Mouse (Mus musculus) embryonic facial prominence, embryonic 11.5 days (tissue): ENCODE measurements at regions not wholly inside any gene's neighbourhood (a gene's known extent, or its start where the extent isn't known, plus 50 kb on each side); places are given as distances from the start of the nearest gene placed in this dataset.

Experiments
- ATAC-seq: fragments of 200-750 bp; cut with Nextera tagmentation; replicated peaks from 2 replicates; pipeline ENCODE4 v1.8.0; 2017; ENCODE audit warnings: low read depth; ENCODE audit not compliant: insufficient number of reproducible peaks, low FRiP score, low TSS enrichment
- DNase-seq: peaks from one replicate; pipeline ENCODE4 v3.0.0-alpha.2; 2015; ENCODE audit warnings: low spot score
- H3K27ac ChIP-seq: fragments of 300-500 bp; sonication (generic); replicated peaks from 2 replicates; pipeline ENCODE4 v1.5.1; 2014; ENCODE audit warnings: mild to moderate bottlenecking, low read depth, low read length, control low read depth
- H3K27me3 ChIP-seq: fragments of 300-500 bp; sonication (generic); 2 replicates; pipeline ENCODE4 v1.6.1; 2014; ENCODE audit warnings: mild to moderate bottlenecking, low read length, moderate library complexity, mixed read lengths; ENCODE audit not compliant: control insufficient read depth, insufficient read depth
- H3K36me3 ChIP-seq: fragments of 300-500 bp; sonication (generic); replicated peaks from 2 replicates; pipeline ENCODE4 v1.6.1; 2014; ENCODE audit warnings: low read depth, mild to moderate bottlenecking, low read length, moderate library complexity, mixed read lengths; ENCODE audit not compliant: control insufficient read depth, insufficient read depth
- H3K4me1 ChIP-seq: fragments of 300-500 bp; sonication (generic); 2 replicates; pipeline ENCODE4 v1.6.1; 2014; ENCODE audit warnings: low read length, mixed read lengths; ENCODE audit not compliant: control insufficient read depth, insufficient read depth
- H3K4me2 ChIP-seq: fragments of 300-500 bp; sonication (generic); 2 replicates; pipeline ENCODE4 v1.6.1; 2014; ENCODE audit warnings: low read depth, mild to moderate bottlenecking, control low read depth, low read length, moderate library complexity
- H3K4me3 ChIP-seq: fragments of 300-500 bp; sonication (generic); 2 replicates; pipeline ENCODE4 v1.5.1; 2014; ENCODE audit warnings: low read depth, low read length, control low read depth
- H3K9ac ChIP-seq: fragments of 300-500 bp; sonication (generic); replicated peaks from 2 replicates; pipeline ENCODE4 v1.6.1; 2014; ENCODE audit warnings: mild to moderate bottlenecking, control low read depth, low read length
- H3K9me3 ChIP-seq: fragments of 300-500 bp; sonication (generic); replicated peaks from 2 replicates; pipeline ENCODE4 v1.6.1; 2016; ENCODE audit warnings: mild to moderate bottlenecking, low read length, inconsistent platforms, mixed read lengths; ENCODE audit not compliant: control insufficient read depth
- whole genome bisulfite sequencing: fragments of 180-500 bp; shearing (Covaris S2); extraction: QIAGEN DNeasy Blood & Tissue Kit; methylation state at CpG from one replicate; pipeline ENCODE4 v1.1.7; 2014; 5-methylcytosine and 5-hydroxymethylcytosine counted together

DNA sequence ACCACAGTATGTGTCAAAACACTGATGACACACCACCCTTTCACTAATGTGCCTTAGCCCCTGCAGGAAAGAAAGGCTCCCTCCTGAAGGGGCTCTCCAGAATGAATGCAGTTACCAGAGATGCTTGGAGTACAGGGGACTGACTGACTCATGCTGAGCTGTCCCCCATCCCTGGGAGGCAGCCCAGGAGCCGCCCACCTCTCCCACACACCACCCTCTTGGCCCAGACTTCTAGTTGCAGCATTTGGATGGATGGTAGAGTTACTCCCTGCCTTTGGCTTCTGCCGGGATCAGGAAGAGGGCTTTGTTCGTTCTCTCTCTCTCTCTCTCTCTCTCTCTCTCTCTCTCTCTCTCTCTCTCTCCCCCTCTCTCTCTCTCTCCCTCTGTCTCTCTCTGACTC lies 53.4 kb upstream of the Jun start:
- no peak overlapping the region for H3K27ac ChIP-seq
- peak overlapping the region; percentile 27 for H3K9ac ChIP-seq
- WGBS, result 28% methylated on average over 3 of the region's 3 CpGs
- H3K4me1 ChIP-seq, result peaks cover 6% of the 10 kb centered on the region; the same call in 1 of the 2 replicates
- no peak for ATAC-seq
- H3K27me3 ChIP-seq, result no peaks in the 10 kb centered on the region
- no peak overlapping the region for H3K4me3 ChIP-seq
- H3K4me2 ChIP-seq, result no peak overlapping the region
- H3K36me3 ChIP-seq, result no peaks in the 10 kb centered on the region
- no peak for DNase-seq
- H3K9me3 ChIP-seq, result peaks cover 2% of the 10 kb centered on the region; the same call in 1 of the 2 replicates

DNA sequence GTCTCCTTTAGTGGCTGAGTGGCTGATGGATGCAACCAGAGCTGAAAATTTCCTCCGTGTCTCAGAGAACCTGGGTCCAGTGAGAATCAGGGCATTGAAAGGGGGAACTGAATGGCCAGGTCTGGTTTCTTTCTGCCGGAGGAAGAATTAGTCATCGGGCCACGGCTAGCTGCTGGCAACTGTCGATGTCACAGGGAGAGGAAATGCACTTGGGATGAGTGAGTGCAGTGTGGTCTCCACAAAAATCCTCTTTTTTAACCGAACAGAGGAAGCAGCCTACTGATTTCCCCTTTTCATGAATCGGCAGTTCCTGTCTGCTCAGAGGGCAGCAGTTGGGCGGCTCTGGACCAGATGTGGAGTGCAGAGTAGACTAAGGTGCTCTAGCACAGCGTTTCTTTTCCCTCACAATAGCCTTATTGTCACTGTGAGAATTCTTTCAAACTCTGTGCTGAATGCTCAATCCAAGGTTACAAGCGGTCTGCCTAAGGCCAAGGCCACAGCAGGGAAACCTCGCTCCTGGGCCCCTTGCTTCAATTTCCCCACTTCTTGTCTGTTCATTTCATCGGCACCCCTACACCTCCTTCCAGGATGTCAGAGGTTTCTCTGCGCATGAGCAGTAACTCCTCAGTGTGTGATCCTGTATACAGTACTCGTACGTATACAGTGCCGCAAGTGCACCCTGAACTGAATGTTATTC lies 54.1 kb upstream of the Jun start:
- Histone ChIP-seq H3K27me3 (no peaks in the 10 kb centered on the region), H3K4me1 (peaks cover 6% of the 10 kb centered on the region; the same call in 1 of the 2 replicates), H3K27ac (no peak overlapping the region), H3K36me3 (no peaks in the 10 kb centered on the region), H3K4me3 (no peak overlapping the region), H3K9ac (no peak overlapping the region; the same call in 1 of the 2 replicates), H3K4me2 (no peak overlapping the region), H3K9me3 (peaks cover 2% of the 10 kb centered on the region; the same call in 1 of the 2 replicates)
- peak; percentile 59 for DNase-seq
- WGBS, result 22% methylated on average over 16 of the region's 16 CpGs
- ATAC-seq, result peak; percentile 42; the same call in 1 of the 2 replicates

DNA sequence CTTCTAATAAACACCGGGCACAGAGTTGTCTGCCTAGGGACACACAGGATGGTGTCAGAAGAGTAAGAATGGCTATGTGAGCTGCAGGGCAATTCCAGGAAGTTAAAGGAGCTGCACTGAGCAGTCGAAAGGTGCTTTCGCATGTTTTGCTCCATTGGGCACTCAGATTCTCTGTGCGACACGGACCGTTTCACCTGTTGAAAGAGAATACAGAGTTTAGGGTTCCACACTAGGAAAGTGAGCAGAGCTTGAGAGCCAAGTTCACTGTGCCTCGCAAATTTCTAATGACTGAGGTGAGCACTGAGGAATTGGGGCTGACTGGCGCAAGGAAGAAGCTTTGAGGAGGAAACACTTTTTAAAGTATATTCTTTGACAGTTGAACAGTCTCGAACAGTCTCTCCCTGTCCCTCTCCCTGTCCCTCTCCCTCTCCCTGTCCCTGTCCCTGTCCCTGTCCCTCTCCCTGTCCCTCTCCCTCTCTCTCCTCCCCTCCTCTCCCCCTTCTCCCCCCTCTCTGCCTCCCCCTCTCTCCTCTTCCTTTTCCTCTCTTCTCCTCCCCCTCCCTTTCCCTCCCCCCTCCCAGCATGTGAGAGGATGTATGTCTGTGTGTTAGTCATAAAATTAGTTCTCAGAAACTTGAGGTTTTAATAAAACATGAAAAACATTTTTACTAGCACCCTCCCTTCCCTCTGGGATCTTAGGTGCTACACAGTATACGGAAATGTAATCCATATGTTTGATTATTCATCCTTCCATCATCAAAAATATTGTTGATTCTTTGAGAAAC lies 55.1 kb upstream of the Jun start:
- Histone ChIP-seq H3K27me3 (no peaks in the 10 kb centered on the region), H3K4me2 (no peak overlapping the region), H3K27ac (no peak overlapping the region), H3K9ac (no peak overlapping the region), H3K4me3 (no peak overlapping the region), H3K36me3 (no peaks in the 10 kb centered on the region), H3K4me1 (peaks cover 6% of the 10 kb centered on the region; the same call in 1 of the 2 replicates), H3K9me3 (no peaks in the 10 kb centered on the region)
- DNase-seq (no peak), ATAC-seq (no peak)
- WGBS, result 59% methylated on average over 10 of the region's 10 CpGs

DNA sequence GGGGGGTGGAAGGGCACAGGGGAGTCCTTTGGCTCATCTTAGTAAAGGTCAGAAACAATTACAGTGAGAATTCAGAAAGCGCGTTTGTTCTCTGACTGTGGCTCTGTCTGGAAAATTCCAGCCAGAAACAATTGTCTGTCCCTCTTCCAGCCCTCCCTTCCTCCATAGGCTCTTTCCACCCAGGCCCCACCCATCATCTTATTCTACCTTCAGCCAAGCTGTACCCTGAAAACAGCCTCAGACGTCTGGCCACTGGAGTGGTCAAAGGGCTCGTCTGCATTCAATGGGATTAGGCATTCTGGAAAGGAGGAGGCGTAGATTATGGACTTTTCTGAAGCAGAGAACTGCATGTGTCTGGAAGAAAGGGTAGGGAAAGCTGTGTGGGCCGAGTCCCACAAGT lies 56.8 kb upstream of the Jun start:
- Histone ChIP-seq H3K27ac (no peak overlapping the region), H3K9me3 (no peaks in the 10 kb centered on the region)
- WGBS, result 47% methylated on average over 6 of the region's 6 CpGs

DNA sequence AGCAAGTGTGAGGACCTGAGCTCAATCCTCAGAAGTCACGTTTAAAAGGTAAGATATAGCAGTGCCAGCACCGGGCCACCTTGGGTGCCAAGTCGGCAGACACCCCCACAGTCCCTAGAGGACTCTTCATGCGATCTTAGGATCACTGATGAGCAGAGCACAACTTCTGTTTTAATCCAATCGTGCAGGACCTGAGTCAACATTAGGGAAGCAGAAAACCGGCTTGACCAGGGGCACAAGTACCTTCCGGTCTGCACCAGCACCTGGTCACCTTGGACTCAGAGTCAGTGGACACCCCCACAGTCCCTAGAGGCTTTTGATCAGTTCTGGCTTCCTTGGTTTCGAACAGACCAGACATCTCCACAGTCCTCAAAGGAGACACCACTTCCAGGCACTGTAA lies 58.8 kb upstream of the Jun start:
- DNase-seq, result no peak
- H3K36me3 ChIP-seq, result no peaks in the 10 kb centered on the region

More for the DNA sequence above, 56.8 kb upstream of the Jun start:
- Histone ChIP-seq H3K4me1 (peaks cover 6% of the 10 kb centered on the region; the same call in 1 of the 2 replicates), H3K36me3 (no peaks in the 10 kb centered on the region), H3K27me3 (no peaks in the 10 kb centered on the region), H3K4me2 (no peak overlapping the region), H3K9ac (peak overlapping the region; percentile 22; the same call in 1 of the 2 replicates), H3K4me3 (no peak overlapping the region)
- ATAC-seq (no peak), DNase-seq (no peak)

DNA sequence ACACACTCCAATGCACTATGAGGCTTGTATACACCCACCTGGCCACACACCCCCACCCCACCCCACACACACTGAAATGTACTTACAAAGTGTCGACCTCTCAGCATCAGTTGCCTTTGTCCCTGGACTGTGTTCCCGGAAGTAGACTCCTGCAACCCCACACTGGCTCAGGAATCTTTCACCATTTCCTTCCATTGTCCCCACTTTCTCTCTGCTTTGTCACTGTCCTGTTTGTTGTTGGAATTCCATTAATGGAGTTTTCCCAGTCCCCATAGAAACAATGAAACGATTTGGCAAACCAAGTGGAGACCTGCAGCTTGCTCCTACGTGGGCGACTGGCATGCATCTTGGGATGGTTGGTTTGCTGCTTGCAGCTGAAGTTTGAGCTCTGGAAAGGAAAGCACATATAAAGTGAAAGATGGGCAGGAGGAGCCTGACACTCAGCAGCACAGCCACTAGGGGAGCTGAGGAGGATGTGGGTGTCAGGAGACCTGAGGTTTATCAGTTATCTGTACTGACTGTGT lies 65.2 kb upstream of the Jun start:
- DNase-seq (no peak), ATAC-seq (no peak)
- H3K27ac ChIP-seq, result no peak overlapping the region
- H3K4me3 ChIP-seq, result no peak overlapping the region
- no peak overlapping the region for H3K4me2 ChIP-seq
- no peaks in the 10 kb centered on the region for H3K4me1 ChIP-seq
- H3K36me3 ChIP-seq, result no peaks in the 10 kb centered on the region
- no peaks in the 10 kb centered on the region for H3K9me3 ChIP-seq
- 58% methylated on average over 5 of the region's 5 CpGs for WGBS
- H3K27me3 ChIP-seq, result no peaks in the 10 kb centered on the region
- no peak overlapping the region for H3K9ac ChIP-seq

More for the DNA sequence above, 58.8 kb upstream of the Jun start:
- H3K27ac ChIP-seq, result no peak overlapping the region
- H3K9me3 ChIP-seq, result no peaks in the 10 kb centered on the region
- no peak overlapping the region for H3K4me3 ChIP-seq
- 87% methylated on average over 8 of the region's 8 CpGs for WGBS
- ATAC-seq, result no peak
- H3K9ac ChIP-seq, result no peak overlapping the region
- H3K27me3 ChIP-seq, result no peaks in the 10 kb centered on the region
- peaks cover 3% of the 10 kb centered on the region; the same call in 1 of the 2 replicates for H3K4me1 ChIP-seq
- no peak overlapping the region for H3K4me2 ChIP-seq

DNA sequence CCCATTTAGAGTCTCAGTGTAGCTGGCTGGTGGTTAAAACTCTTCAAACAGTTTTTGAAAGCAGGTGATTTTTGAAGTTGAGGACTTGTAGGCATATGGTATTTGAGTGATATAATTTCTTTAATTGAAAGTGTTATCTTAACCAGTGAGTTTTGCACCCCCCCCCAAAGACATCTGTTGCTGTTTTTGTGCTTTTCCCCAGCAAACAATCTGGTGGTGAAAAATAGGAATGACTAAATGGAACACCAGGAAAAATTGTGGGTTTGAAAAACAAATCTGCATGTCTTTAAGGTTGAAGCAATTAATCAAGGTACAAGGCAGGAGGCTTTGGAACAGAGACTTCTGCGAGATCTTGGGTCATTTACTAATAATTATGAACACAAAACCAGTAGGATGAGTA lies 68.9 kb upstream of the Jun start:
- H3K27ac ChIP-seq, result no peak overlapping the region
- H3K9ac ChIP-seq, result no peak overlapping the region
- no peak overlapping the region for H3K4me2 ChIP-seq
- no peaks in the 10 kb centered on the region for H3K4me1 ChIP-seq
- ATAC-seq, result no peak
- H3K36me3 ChIP-seq, result no peaks in the 10 kb centered on the region
- H3K9me3 ChIP-seq, result no peaks in the 10 kb centered on the region
- WGBS, result 92% methylated on average over 1 of the region's 1 CpGs
- no peaks in the 10 kb centered on the region for H3K27me3 ChIP-seq
- DNase-seq, result no peak
- H3K4me3 ChIP-seq, result no peak overlapping the region

DNA sequence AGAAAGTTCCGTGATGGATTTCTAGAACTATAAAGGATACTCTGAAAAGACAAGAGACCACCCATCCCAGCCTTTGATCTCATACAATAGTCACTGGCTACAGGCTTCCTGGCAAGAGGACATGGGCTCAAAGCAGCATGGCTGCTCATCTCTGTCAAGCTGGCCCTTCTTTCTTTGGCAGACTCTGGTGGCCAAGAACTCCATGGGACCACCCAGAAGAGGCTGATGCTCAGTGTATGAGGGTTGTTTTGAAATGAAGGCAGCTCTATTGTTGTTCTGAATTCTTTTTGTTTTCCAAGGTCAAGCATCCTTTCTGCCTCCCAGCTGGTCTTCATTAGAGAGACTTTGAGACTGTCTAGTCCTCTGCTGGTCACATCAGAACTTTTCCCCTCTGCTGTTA lies 73.3 kb upstream of the Jun start:
- no peak for ATAC-seq
- H3K4me2 ChIP-seq, result no peak overlapping the region
- no peak for DNase-seq

More for the DNA sequence above, 73.3 kb upstream of the Jun start:
- H3K4me3 ChIP-seq, result no peak overlapping the region
- no peak overlapping the region for H3K27ac ChIP-seq
- no peaks in the 10 kb centered on the region for H3K36me3 ChIP-seq
- H3K9me3 ChIP-seq, result no peaks in the 10 kb centered on the region
- no peaks in the 10 kb centered on the region for H3K27me3 ChIP-seq
- H3K9ac ChIP-seq, result no peak overlapping the region
- no peaks in the 10 kb centered on the region for H3K4me1 ChIP-seq
- 81% methylated on average over 1 of the region's 1 CpGs for WGBS
